Mouse (Mus musculus): Measurements from ENCODE around the gene Tns1.

The Tns1 gene

DNA sequence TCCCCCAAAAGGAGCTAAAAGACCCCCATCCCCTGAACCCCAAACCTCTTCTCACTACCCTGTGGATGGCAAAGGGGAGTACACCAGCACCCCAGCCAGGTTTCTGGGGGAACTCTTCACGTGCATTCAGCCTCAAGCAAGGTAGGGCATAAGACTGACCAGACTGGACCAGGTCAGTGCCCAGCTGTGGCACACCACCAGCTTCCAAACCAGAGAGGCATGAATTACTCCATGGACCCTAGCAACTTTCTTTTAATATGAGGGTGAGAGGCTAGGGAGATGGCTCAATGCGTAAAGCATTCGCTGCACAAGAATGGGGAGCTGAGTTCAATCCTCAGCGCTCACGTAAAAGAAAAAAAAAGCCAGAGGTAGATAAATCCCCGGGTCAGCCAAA is 170.2 kb downstream of the Tns1 start:
- no peak for DNase-seq

- DNase-seq = no peak
Observed at GRCm38 (mm10) chr1:73953317-73954014, 170.8 kb downstream of the Tns1 start.

GRCm38 (mm10) chr1:73952598-73952997 is 171.7 kb downstream of the Tns1 start:
- no peak for DNase-seq

GRCm38 (mm10) chr1:73951178-73951577 is 173.1 kb downstream of the Tns1 start:
- no peak for DNase-seq

GRCm38 (mm10) chr1:73948757-73949156 is 175.5 kb downstream of the Tns1 start:
- no peak for DNase-seq

GRCm38 (mm10) chr1:73947525-73948304 is 176.5 kb downstream of the Tns1 start:
- no peak for DNase-seq

DNA sequence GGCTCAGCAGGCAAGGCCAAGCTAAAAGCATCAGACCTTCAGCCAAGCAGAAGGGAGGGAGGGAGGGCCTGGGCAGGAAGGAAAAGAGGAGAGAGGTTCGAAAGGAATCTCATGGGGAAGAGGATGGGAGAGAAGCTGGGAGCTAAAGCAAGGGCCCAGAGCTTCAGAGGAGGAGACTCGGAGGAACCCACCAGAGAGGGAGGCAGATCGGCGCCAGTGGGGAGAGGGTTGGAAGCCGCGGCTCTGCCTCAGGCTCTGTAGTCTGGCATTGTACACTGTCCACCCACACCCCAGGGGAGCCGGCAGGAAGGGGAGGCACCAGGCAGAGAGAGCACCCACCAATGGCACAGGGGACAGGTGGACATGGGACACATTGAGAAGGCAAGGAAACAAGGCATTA is 177.5 kb downstream of the Tns1 start:
- no peak for DNase-seq

- no peak for DNase-seq
Observed at GRCm38 (mm10) chr1:73944393-73944792, 179.9 kb downstream of the Tns1 start.

GRCm38 (mm10) chr1:73943667-73944289 is 180.5 kb downstream of the Tns1 start:
- peak; percentile 59 for DNase-seq

GRCm38 (mm10) chr1:73943255-73943654 is 181.0 kb downstream of the Tns1 start:
- DNase-seq = no peak

DNA sequence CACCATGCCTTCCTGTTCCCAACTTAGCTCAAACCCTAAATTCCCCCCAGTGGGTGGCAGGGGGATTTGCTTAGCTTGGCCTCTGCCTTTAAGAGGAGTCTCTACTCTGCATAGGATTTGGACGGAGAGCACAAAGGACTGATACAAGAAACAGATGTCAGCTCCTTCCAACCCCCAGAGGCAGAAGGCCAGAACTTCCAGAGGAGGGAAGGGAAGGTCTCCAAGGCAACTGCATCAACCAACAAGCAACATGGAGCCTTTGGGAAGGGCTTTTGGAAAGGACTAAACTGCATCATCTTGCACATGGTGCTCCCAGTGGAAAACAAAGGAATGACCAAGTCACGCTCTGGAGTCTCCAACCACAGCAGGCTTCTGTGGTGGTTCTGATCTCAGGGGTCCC is 182.0 kb downstream of the Tns1 start:
- no peak for DNase-seq

GRCm38 (mm10) chr1:73941697-73942096 is 182.6 kb downstream of the Tns1 start:
- no peak for DNase-seq

DNA sequence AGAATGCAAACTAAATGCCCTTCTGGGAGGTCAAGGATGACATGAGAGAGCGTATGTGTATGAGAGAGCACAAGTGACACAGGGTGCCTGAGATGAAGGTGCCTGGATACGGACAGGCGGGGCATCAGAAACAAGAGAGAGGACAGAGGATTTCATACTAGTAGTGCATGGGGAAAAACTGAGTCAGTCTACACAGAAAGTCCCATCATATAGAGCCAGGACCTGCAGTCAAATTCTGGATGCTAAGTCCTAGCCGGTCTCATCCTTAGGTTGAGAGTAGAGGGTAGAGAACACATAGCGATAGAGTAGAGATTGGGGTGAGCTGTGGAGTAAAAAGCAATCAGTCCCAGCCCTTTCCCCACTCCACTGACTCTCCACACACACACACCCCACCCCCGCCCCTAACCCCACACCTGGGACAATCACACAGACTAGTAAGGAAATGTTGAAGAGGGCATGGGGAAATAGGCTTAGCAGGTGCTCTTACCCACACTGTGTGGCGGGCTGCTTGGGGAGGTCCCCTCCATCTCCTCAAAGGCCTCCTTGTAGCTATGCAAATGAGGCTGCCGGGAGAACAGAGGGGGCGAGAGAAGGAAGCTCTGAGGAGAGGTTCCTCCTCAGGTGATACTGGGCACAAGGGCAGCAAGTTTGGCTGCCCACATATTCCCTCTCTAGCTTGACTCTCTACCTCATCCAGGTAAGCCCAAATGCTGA is 183.6 kb downstream of the Tns1 start:
- DNase-seq = no peak

DNA sequence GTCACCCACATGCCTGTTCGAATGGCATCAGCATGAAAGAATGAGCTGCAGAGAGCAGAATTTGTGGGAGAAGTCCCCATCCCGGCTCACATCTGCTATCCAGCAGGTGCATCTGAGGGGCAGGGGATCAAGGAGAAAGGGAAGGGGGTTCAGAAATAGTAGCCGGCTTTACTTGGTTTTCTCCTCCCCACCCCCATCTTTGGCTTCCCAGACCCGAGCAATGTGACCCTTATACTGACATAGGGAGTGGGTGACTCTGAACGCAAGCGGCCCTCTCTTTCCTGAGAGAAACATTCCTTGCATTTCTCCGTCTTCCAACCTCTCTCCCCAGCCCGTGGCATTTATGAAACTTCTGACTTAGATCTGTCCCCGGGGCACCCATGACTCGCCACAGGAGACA is 185.7 kb downstream of the Tns1 start:
- DNase-seq = no peak

DNA sequence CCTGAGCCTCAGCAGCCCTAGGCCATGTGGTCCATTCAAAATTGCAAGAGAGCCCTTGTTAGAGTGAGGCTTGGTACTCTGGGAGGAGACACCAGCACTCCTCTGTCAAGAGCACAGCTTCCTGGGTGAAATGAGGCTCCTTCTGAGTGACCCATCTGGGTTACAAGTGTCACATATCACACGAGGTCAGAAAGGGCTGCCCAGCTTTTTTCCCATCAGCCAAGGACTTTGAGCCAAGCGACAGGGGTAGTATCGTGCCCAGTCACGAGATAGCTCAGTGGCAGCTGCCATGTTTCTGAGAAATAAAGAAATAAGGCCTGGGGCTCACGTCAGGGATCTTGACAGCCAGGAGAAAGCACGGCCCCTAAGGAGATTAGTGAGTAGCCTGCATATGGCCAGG is 186.4 kb downstream of the Tns1 start:
- DNase-seq = no peak

DNA sequence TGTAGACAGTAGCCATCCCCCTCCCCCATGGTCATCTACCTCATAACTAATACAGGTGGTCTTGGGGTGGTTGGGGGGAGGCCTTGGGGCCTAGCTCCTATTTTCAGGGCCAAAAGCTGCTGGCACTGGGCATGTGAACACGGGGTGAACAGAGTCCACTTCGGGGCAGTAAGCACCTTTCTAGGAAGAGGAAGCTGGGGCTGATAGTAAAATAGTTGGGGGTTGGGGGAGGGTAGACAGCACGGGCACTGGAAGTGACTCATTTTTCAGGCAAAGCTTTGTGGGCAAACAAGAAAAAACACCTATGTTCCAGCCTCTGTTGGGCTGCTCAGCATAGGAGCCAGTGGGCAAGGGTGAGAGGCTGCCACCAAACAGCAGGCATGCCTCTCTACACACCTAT is 187.7 kb downstream of the Tns1 start:
- no peak for DNase-seq

DNA sequence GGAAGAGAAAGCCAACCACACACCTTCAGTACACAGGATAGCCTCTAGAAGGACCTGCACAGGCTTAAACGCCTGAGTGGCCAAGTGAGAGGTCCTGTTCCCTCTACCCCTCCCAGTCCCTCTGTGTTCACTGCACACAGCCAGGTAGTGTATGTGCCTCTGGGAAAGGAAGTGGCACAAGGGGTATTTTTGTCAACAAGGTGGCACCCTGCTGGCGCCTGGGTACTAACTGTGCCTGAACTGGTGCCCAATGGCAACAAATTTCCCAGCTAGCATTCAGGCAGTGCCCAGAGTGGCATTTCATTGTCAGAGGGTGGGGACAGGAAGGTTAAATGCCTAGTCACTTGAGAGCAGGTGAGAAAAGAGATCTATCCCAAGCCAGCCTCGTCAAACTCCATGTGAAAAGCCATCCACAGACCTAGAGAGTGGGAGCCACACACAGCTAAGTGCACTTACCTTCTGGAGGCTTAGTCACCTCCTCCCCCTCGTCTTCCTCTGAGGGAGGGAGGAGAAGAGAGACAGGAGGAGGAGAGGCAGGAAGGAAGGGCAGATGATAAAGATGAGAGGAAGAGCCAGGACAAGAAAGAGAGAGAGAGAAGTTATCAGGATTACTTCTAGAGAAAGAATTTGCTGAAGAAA is 188.7 kb downstream of the Tns1 start:
- DNase-seq = no peak

- DNase-seq = no peak
Observed at GRCm38 (mm10) chr1:73933146-73933490, 191.1 kb downstream of the Tns1 start.

- DNase-seq = peak; percentile 67
Observed at GRCm38 (mm10) chr1:73932421-73933145, 191.7 kb downstream of the Tns1 start.

- no peak for DNase-seq
Observed at GRCm38 (mm10) chr1:73931851-73932250, 192.4 kb downstream of the Tns1 start.

GRCm38 (mm10) chr1:73930411-73931134 is 193.7 kb downstream of the Tns1 start:
- DNase-seq = no peak

GRCm38 (mm10) chr1:73929952-73930329 is 194.3 kb downstream of the Tns1 start:
- no peak for DNase-seq

Data from lung, postnatal 14 days (tissue).